In the genomic region with DNA sequence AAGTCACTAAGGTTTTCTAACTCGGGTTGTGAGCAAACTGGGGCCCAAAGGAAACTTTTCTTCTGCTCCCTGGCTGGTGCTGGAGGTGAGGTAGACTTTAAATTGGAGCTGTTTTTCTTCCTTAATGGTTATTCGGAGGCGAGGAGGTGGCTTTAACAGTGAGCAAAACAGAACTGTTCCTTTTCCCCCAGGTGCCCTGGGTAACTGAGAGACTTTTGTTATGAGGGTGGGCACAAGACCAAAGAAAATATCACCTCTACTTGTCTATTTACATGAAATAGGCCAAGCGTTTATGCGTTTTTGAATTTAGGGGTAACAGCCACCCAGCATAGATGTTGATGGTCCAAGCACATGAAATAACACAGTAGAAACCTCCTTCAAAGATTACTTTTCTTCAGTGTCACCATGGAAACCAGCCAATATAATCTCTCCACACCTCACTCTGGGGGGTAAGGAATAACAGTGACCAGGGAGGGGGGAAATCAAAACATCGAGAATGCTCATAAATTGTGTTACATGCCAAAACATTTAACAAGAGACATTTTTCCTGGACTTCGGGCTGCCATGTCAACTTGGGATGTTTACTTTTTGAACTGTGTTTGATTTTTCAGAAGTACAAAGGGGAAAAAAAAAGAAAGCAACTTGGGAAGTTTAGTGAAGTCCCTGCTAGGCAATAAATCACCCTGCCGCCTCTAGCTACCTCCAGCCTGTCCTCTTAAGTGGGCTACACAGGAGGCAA, we compare ENCODE assay signal across 12 mouse cellular contexts.
DNase-seq lines count a peak whose midpoint lies in the region; ATAC-seq and TF ChIP-seq lines count a peak whose summit lies in the region.
"Had no signal": no experiment of that assay in that cellular context is flagged by ENCODE, and none has a peak within 500 bp of the region (broad histone marks: within the 10 kb centered on the region; RNA-seq: fewer than 3 reads in every experiment).

No protein-coding gene starts in this region.

- peaks cover 6% of the 10 kb centered on the region; the same call in 1 of the 2 replicates for H3K4me1 ChIP-seq in intestine, embryonic 15.5 days (replicated peaks)
- H3K4me1 ChIP-seq in intestine, postnatal 0 days (replicated peaks; ENCODE audit: control insufficient read depth, insufficient read depth, low read length): no peaks in the 10 kb centered on the region
- H3K4me1 ChIP-seq in embryonic facial prominence, embryonic 15.5 days: peaks cover 8% of the 10 kb centered on the region; the same call in 1 of the 2 replicates
- H3K4me1 ChIP-seq in midbrain, embryonic 13.5 days (replicated peaks): no peaks in the 10 kb centered on the region; the same call in 1 of the 2 replicates

- ATAC-seq in intestine, embryonic 15.5 days: peak; percentile 52; the same call in 1 of the 2 replicates
- ATAC-seq in intestine, postnatal 0 days: no peak
- no peak for ATAC-seq in embryonic facial prominence, embryonic 15.5 days (ENCODE audit: insufficient number of reproducible peaks, low FRiP score, low TSS enrichment, low read depth)
- no peak for ATAC-seq in midbrain, embryonic 13.5 days
- ATAC-seq in CD4-positive, CD25-positive, alpha-beta regulatory T cell, adult 4 months: no peak
- ATAC-seq: activated CD4-positive, CD25-positive, alpha-beta regulatory T cell, adult 4 months had no signal

- no peak overlapping the region for H3K4me2 ChIP-seq in intestine, embryonic 15.5 days (replicated peaks)
- no peak overlapping the region for H3K4me2 ChIP-seq in intestine, postnatal 0 days (replicated peaks; ENCODE audit: low read depth)
- no peak overlapping the region for H3K4me2 ChIP-seq in embryonic facial prominence, embryonic 15.5 days (replicated peaks)
- no peak overlapping the region for H3K4me2 ChIP-seq in midbrain, embryonic 13.5 days (replicated peaks)

- H3K27me3 ChIP-seq in intestine, embryonic 15.5 days (replicated peaks): no peaks in the 10 kb centered on the region
- H3K27me3 ChIP-seq in intestine, postnatal 0 days (replicated peaks; ENCODE audit: control insufficient read depth, insufficient read depth, low read length): no peaks in the 10 kb centered on the region
- H3K27me3 ChIP-seq in embryonic facial prominence, embryonic 15.5 days: no peaks in the 10 kb centered on the region
- H3K27me3 ChIP-seq in midbrain, embryonic 13.5 days: no peaks in the 10 kb centered on the region

- WGBS in intestine, embryonic 15.5 days: 37% methylated on average over 8 of the region's 8 CpGs
- 47% methylated on average over 8 of the region's 8 CpGs for WGBS in intestine, postnatal 0 days
- 69% methylated on average over 8 of the region's 8 CpGs for WGBS in embryonic facial prominence, embryonic 15.5 days
- WGBS in midbrain, embryonic 13.5 days: 77% methylated on average over 8 of the region's 8 CpGs

- no peak for TF ChIP-seq CTCF in intestine, postnatal 0 days (IDR thresholded peaks at IDR 0.05; ENCODE audit: low read depth)

- H3K27ac ChIP-seq in intestine, embryonic 15.5 days: no peak overlapping the region
- no peak overlapping the region for H3K27ac ChIP-seq in intestine, postnatal 0 days (ENCODE audit: low read depth, low read length)
- peak overlapping the region; percentile 39; the same call in 1 of the 2 replicates for H3K27ac ChIP-seq in embryonic facial prominence, embryonic 15.5 days (replicated peaks)
- H3K27ac ChIP-seq in midbrain, embryonic 13.5 days: no peak overlapping the region

- H3K36me3 ChIP-seq in intestine, embryonic 15.5 days: no peaks in the 10 kb centered on the region
- H3K36me3 ChIP-seq in intestine, postnatal 0 days (ENCODE audit: control insufficient read depth, insufficient read depth): no peaks in the 10 kb centered on the region
- peaks cover 7% of the 10 kb centered on the region; the same call in 1 of the 2 replicates for H3K36me3 ChIP-seq in embryonic facial prominence, embryonic 15.5 days
- peaks cover 6% of the 10 kb centered on the region; the same call in 1 of the 2 replicates for H3K36me3 ChIP-seq in midbrain, embryonic 13.5 days

- no peak overlapping the region for H3K9ac ChIP-seq in intestine, embryonic 15.5 days
- H3K9ac ChIP-seq in intestine, postnatal 0 days (ENCODE audit: low read depth, low read length): no peak overlapping the region
- H3K9ac ChIP-seq in embryonic facial prominence, embryonic 15.5 days: no peak overlapping the region
- H3K9ac ChIP-seq in midbrain, embryonic 13.5 days (replicated peaks): no peak overlapping the region

- no peaks in the 10 kb centered on the region for H3K9me3 ChIP-seq in intestine, embryonic 15.5 days
- no peaks in the 10 kb centered on the region for H3K9me3 ChIP-seq in intestine, postnatal 0 days (ENCODE audit: control insufficient read depth)
- H3K9me3 ChIP-seq in embryonic facial prominence, embryonic 15.5 days (replicated peaks): no peaks in the 10 kb centered on the region
- no peaks in the 10 kb centered on the region for H3K9me3 ChIP-seq in midbrain, embryonic 13.5 days

- DNase-seq in embryo, embryonic 10 days (ENCODE audit: low spot score): peak; percentile 16
- peak; percentile 2 for DNase-seq in lung, postnatal 36 days
- DNase-seq: cerebellum, adult 9-11 months; kidney, adult 18-20 months; right cerebral cortex, postnatal 4 days; thymus, postnatal 14 days had no signal

- no peak overlapping the region for H3K4me3 ChIP-seq in intestine, embryonic 15.5 days (replicated peaks)
- no peak overlapping the region for H3K4me3 ChIP-seq in intestine, postnatal 0 days (ENCODE audit: low read depth, low read length)
- no peak overlapping the region for H3K4me3 ChIP-seq in embryonic facial prominence, embryonic 15.5 days (replicated peaks)
- H3K4me3 ChIP-seq in midbrain, embryonic 13.5 days (replicated peaks): no peak overlapping the region
